Mouse (Mus musculus) splenic B cell, adult 2 months (primary cell): ENCODE measurements around the gene Tfap2b.

Source experiments
- DNase-seq: peaks from one replicate; pipeline ENCODE4 v3.0.0-alpha.2; 2011; ENCODE audit warnings: low read depth, low spot score
- H3K27me3 ChIP-seq: 2 replicates; pipeline ENCODE4 v1.6.1; 2012; ENCODE audit warnings: mild to moderate bottlenecking, low read length, moderate library complexity, mixed read lengths; ENCODE audit not compliant: control insufficient read depth, poor library complexity, insufficient read depth, severe bottlenecking
- H3K36me3 ChIP-seq: 2 replicates; pipeline ENCODE4 v1.6.1; 2012; ENCODE audit warnings: mild to moderate bottlenecking, low read length, moderate library complexity, mixed read lengths; ENCODE audit not compliant: control insufficient read depth, poor library complexity, insufficient read depth, severe bottlenecking

The Tfap2b gene

GRCm38 (mm10) chr1:19241316-19241715 lies 32.6 kb downstream of the Tfap2b start:
- no peak for DNase-seq
- no peaks in the 10 kb centered on the region for H3K27me3 ChIP-seq
- H3K36me3 ChIP-seq = no peaks in the 10 kb centered on the region

GRCm38 (mm10) chr1:19242021-19242420 lies 33.3 kb downstream of the Tfap2b start:
- DNase-seq = no peak
- no peaks in the 10 kb centered on the region for H3K27me3 ChIP-seq
- no peaks in the 10 kb centered on the region for H3K36me3 ChIP-seq

- no peak for DNase-seq
- Histone ChIP-seq H3K27me3 (no peaks in the 10 kb centered on the region), H3K36me3 (no peaks in the 10 kb centered on the region)
Observed at GRCm38 (mm10) chr1:19245032-19245431, 36.3 kb downstream of the Tfap2b start.

- no peak for DNase-seq
- H3K27me3 ChIP-seq = no peaks in the 10 kb centered on the region
- no peaks in the 10 kb centered on the region for H3K36me3 ChIP-seq
Observed at GRCm38 (mm10) chr1:19251286-19251685, 42.6 kb downstream of the Tfap2b start.

- Histone ChIP-seq H3K36me3 (no peaks in the 10 kb centered on the region), H3K27me3 (no peaks in the 10 kb centered on the region)
- DNase-seq = no peak
Observed at GRCm38 (mm10) chr1:19269596-19269995, 60.9 kb downstream of the Tfap2b start.
